Mouse (Mus musculus): ENCODE measurements around the gene Colq.
"Not testable (repeated sequence)": the region's sequence is repeated elsewhere in the genome, so short reads cannot be mapped to it uniquely, and the experiment has no call there.

The Colq gene

GRCm38 (mm10) chr14:31591243-31591642 is at the start of gene Colq:
Gene Colq (minus strand): TSS chr14:31591343.
- DNase-seq = no peak

GRCm38 (mm10) chr14:31640346-31640889 is 49.3 kb upstream of the Colq start, which contains the start of gene Gm49387:
Gene Gm49387 (minus strand): TSS chr14:31640878.
- DNase-seq = no peak

DNA sequence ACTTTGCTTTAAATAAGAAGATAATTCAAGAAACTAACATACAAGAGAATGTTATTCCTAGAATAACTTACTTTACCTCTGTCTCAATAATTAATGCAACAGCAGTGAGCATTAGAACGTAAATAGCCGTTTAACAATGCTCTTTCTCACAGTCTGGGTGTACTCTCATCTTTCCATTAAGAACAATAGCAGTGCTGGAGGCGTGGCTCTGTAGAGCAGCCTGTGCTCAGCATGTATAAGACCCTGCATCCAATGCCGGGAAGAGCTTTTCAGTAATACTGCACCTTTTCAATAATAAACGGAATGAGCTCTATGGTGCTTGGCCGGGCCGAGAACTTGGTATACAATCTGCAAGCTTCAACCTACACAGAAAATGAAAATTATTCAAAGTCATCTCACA is 39.5 kb upstream of the Colq start:
- DNase-seq = no peak

DNA sequence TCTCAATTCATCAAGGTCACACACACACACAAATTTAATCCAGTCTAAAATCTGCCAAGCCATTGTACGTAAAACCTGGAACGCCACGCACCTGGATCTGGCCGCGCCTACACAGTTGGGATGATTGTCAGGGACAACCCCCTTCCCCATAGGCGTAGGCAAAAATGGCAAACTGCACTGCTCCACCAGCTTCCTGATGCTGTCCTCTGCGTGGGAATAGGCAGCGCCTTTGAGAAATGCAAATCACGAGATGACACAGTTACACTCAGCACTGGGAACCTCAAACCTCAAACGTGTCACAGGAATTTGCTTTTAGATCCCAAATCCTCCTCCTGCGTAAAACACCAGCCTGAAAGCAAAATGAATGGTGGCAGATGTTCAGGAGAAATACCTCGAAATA is 31.6 kb upstream of the Colq start:
- peak; percentile 26 for DNase-seq

GRCm38 (mm10) chr14:31620591-31621223 is 29.6 kb upstream of the Colq start:
- DNase-seq = no peak

DNA sequence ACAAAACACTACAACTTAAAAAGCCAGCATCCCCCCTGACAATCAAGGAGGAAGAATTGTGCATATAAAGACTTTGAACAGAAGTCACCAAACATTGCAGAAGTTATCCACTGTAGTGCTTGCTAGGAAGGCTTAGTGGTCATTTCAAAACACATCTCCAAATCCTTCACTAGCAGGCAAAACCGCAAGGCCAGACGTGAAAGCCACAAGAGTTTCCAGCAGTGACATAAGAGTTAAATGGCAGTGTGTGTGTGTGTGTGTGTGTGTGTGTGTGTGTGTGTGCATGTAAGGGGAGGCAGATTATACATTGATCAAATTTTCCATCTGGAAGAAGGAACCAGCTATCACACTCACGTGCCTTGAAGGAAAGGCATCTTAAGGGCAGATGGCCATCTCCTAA is 26.9 kb upstream of the Colq start:
- no peak for DNase-seq

GRCm38 (mm10) chr14:31617204-31617603 is 26.1 kb upstream of the Colq start:
- DNase-seq = peak; percentile 18

GRCm38 (mm10) chr14:31613671-31614070 is 22.5 kb upstream of the Colq start:
- no peak for DNase-seq

- no peak for DNase-seq
Observed at GRCm38 (mm10) chr14:31611986-31612385, 20.8 kb upstream of the Colq start.

DNA sequence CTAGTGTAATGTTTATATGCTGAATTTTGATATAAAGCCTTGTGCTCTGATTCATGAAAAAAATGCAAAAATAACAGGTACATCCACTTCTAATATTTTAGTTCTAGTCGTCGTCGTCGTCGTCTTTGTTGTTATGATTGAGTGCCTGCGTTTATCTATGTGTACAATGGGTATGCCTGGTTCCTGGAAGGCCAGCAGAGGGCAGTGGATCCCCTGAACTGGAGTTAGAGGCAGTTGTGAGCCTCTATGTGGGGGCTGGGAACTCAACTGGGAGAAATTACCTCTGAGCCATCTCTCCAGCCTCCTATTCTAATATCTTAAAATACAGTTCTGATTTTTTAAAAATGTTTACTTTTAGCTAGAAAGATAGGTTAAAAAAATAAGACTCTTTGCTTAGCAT is 14.4 kb upstream of the Colq start:
- DNase-seq = no peak

GRCm38 (mm10) chr14:31604916-31605315 is 13.8 kb upstream of the Colq start:
- no peak for DNase-seq

DNA sequence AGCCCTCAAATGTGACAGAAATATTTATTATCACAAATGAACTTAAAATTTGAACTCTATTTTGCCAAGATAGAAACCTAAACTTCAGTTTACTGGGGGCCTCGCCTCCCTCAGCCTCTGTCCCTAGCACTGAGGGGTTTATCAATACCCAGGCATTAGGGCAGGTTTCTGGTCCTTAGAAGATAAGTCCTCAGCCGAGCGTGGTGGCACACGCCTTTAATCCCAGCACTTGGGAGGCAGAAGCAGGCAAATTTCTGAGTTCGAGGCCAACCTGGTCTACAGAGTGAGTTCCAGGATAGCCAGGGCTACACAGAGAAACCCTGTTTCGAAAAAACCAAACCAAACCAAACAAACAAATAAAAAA is 11.5 kb upstream of the Colq start:
- DNase-seq = not testable (repeated sequence)

GRCm38 (mm10) chr14:31601908-31602615 is 10.9 kb upstream of the Colq start:
- no peak for DNase-seq

DNA sequence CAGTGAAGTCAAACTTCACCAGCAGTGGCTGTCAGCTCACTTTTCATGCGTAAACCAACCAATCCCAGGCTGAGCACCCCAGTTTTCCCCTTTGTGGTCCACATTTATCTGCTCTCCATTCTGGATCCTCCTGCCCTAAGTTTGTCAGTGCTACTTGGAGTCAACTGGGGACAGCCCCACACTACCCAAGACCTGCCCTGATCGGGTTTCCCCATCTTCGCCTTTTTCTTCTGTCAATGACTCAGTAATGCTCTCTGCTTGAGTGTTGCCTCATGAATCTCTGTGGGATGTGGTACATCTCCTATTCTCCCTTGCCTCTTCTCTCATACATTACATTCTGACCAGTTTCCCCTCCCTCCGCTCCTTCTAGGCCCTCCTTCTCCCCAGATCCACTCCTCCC is 6.3 kb upstream of the Colq start:
- DNase-seq = no peak

GRCm38 (mm10) chr14:31596408-31596807 is 5.3 kb upstream of the Colq start:
- no peak for DNase-seq

- DNase-seq = no peak
Observed at GRCm38 (mm10) chr14:31594693-31595092, 3.5 kb upstream of the Colq start.

GRCm38 (mm10) chr14:31593036-31593435 is 1.9 kb upstream of the Colq start:
- DNase-seq = no peak

DNA sequence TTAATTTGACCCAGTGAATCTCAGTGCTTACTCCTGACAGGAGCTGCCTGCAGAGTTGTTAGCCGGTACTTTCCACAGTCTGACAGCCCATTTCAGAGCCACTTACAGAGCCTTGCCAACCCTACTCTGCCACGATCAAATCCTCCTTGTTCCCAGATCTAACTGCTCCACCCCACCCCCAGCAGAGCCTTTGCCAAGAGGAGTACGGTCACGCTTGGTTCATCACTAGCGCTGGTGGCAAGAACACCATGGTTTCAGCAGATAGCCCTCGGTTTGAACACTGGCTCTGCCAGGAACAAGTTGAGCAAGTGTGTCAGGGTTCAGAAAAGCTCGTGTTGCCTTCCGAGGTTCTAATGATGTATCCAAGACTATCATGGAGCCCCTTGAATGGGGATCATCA is 4.7 kb downstream of the Colq start:
- no peak for DNase-seq

DNA sequence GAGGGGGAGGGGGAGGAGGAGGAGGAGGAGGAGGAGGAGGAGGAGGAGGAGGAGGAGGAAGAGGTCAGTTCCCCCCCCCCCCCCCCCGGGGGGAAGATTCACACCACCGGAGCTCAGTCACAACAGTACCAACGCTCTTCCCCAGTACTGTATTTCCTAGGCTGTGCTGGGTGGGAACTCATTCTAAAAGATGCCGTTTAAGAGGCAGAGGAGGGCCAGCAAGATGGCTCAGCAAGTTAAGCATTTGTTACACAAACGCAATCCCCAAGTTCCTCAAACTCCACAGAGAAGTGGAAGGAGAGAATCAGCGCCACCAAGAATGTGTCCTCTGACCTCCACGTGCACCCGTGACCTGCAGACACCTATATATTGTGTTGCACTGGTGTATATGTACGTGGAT is 8.1 kb downstream of the Colq start:
- DNase-seq = no peak

- no peak for DNase-seq
Observed at GRCm38 (mm10) chr14:31577966-31578735, 13.0 kb downstream of the Colq start.

- no peak for DNase-seq
Observed at GRCm38 (mm10) chr14:31576846-31577697, 14.1 kb downstream of the Colq start.

DNA sequence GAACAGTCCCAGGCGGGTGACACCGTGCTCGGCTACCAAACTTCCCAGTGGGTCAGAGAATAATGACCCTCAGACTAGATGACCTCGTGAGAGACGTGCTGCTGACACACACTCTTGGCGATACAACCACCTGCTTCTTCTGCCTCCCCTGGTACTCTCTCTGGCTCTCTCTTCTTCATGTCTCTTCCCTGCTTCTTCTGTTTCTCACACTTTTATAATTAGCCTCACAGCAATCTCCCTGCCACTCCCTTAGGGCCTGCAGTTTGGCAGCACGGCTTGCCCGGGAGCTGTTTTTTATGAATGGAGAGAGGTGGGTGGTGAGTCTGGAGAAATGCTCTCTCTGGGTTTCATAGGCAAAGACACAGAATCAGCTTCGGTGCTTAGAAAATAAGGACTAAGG is 15.3 kb downstream of the Colq start:
- DNase-seq = peak; percentile 37
